Mouse (Mus musculus) heart, adult 2 months (tissue): ENCODE data around the gene Nap1l5. TPM values are rescaled to one million over a fixed set of nuclear protein-coding genes. Genes with fewer than 3 reads are reported as not detected.

ENCODE experiments used
- DNase-seq, 2 experiments: peaks; one replicate each; pipeline ENCODE4 v3.0.0; 2021
- H3K27ac ChIP-seq: fragments of 200-600 bp; 2 replicates; pipeline ENCODE4 v1.8.1; 2022
- H3K27me3 ChIP-seq: fragments of 200-500 bp; 2 replicates; pipeline ENCODE4 v1.6.1; 2012; ENCODE audit warnings: mild to moderate bottlenecking, low read length, inconsistent platforms, mixed read lengths; ENCODE audit not compliant: control insufficient read depth, insufficient read depth
- H3K36me3 ChIP-seq: fragments of 200-500 bp; 2 replicates; pipeline ENCODE4 v1.6.1; 2012; ENCODE audit warnings: low read length, inconsistent platforms; ENCODE audit not compliant: control insufficient read depth, insufficient read depth
- H3K4me1 ChIP-seq: fragments of 200-500 bp; 2 replicates; pipeline ENCODE4 v1.6.1; 2011; ENCODE audit warnings: low read length; ENCODE audit not compliant: control insufficient read depth, insufficient read depth
- H3K4me3 ChIP-seq: fragments of 200-600 bp; 2 replicates; pipeline ENCODE4 v1.8.1; 2022
- H3K79me2 ChIP-seq: fragments of 200-500 bp; replicated peaks from 2 replicates; pipeline ENCODE4 v1.6.1; 2012; ENCODE audit warnings: mild to moderate bottlenecking, inconsistent platforms, low read length, moderate library complexity, mixed read lengths; ENCODE audit not compliant: control insufficient read depth, insufficient read depth
- H3K9ac ChIP-seq: fragments of 200-500 bp; 2 replicates; pipeline ENCODE4 v1.6.1; 2012; ENCODE audit warnings: low read depth, mild to moderate bottlenecking, control low read depth, inconsistent platforms, low read length, mixed read lengths
- CTCF ChIP-seq: fragments of 200-600 bp; IDR thresholded peaks from 2 replicates; pipeline ENCODE4 v1.8.1; 2022; ENCODE audit warnings: antibody characterized with exemption, mild to moderate bottlenecking, moderate library complexity
- EP300 ChIP-seq: fragments of 200-500 bp; IDR thresholded peaks from 2 replicates; pipeline ENCODE4 v1.6.1; 2011; ENCODE audit warnings: low read depth, low read length, control low read depth; ENCODE audit not compliant: insufficient read depth
- POLR2A ChIP-seq: fragments of 200-500 bp; IDR thresholded peaks from 2 replicates; pipeline ENCODE4 v1.6.1; 2011; ENCODE audit warnings: mild to moderate bottlenecking, low read depth, low read length, control low read depth; ENCODE audit not compliant: insufficient read depth
- WGBS: fragments of 180-500 bp; shearing (Covaris S2); methylation state at CpG from one replicate; pipeline ENCODE4 v1.1.7; 2018; 5-methylcytosine and 5-hydroxymethylcytosine counted together
- intact Hi-C: fragments of 180-260 bp; cut with DNase I; formaldehyde crosslinking; loops from one replicate; pipeline ENCODE4 v1.15.1; 2025
- polyA plus RNA-seq: library from polyadenylated mRNA; depleted of rRNA; stranded (reverse); fragments of >200 nt; gene quantifications from 2 replicates; pipeline ENCODE4 v1.2.3, GENCODE M21; 2012; rRNA removed
- total RNA-seq, 2 experiments: library from RNA; stranded (reverse); gene quantifications; 2 replicates each; pipeline ENCODE4 v1.2.3; 2021

Gene Nap1l5
- total and polyA plus RNA-seq, 3 experiments = 0.63 to 1.6 (median 0.78) TPM

DNA sequence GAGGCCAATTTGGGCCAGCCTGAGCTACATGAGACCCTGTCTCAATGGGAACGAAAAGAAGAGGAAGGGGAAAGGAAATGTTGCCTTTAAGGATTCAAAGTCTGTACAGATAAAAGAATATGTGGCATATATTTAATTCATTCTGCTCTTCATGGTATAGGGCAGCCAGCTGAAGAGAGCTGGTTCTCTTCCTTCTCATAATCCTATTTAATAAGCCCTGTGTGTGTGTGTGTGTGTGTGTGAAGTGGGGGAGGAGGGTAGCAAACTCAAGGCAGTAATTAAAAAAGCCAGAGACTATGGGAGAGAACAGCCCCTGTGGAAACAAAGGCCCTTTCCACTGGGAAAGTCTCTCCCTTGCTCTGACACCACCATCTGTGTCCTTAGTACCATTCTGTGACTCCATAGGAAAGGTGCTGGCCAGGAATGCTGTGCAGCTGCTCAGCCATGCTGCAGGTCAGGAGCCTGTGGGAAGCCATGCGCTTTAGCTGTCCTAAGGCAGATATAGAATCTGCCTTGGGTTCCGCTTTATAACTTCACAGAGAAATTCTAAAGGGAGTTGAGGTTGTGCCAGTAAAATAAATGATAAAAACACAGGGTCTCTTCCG is 43.1 kb downstream of the Nap1l5 start:
- Histone ChIP-seq H3K36me3 (peaks cover 9% of the 10 kb centered on the region), H3K79me2 (no peaks in the 10 kb centered on the region), H3K4me1 (no peaks in the 10 kb centered on the region; the same call in 1 of the 2 replicates), H3K27ac (no peak overlapping the region; the same call in 1 of the 2 replicates), H3K27me3 (no peaks in the 10 kb centered on the region), H3K4me3 (no peak overlapping the region), H3K9ac (no peak overlapping the region)
- intact Hi-C loops = no loop called here
- no peak for DNase-seq
- 74% methylated on average over 4 of the region's 4 CpGs for WGBS
- TF ChIP-seq EP300 = no peak
- no peak for TF ChIP-seq POLR2A
- no peak for TF ChIP-seq CTCF

DNA sequence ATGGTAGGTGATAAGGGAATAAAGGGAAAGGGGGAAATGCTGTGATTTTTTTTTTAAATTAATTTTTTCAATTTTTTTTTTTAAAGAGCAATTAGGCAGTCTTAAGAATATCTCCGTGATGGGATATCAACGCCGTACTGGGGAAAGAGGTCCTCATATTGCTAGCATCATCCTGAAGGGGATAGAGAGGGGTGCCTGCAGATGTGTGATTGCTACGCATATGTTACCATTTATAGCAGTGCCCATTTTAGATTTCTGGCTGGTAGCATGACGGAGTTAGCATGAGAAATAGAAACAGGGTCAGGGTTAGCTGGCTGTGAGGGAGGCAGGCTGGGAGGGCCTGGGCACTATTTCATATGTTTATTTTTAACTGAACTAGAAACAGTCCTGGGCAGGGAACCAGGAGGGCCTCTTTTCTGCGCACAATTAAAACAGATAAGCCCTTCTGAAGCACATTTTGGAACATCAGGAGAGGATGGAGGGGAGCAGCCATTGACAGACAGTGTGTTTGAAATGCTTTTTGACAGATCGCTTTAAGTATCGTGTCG is 44.4 kb downstream of the Nap1l5 start:
- 67% methylated on average over 9 of the region's 9 CpGs for WGBS
- Histone ChIP-seq H3K27ac (peak overlapping the region; percentile 63), H3K27me3 (no peaks in the 10 kb centered on the region), H3K4me3 (peak overlapping the region; percentile 17; the same call in 1 of the 2 replicates), H3K36me3 (peaks cover 7% of the 10 kb centered on the region), H3K79me2 (no peaks in the 10 kb centered on the region), H3K9ac (no peak overlapping the region), H3K4me1 (no peaks in the 10 kb centered on the region; the same call in 1 of the 2 replicates)
- intact Hi-C loops = no loop called here
- DNase-seq = peak; percentile 30 to 74
- TF ChIP-seq POLR2A = no peak
- no peak for TF ChIP-seq EP300
- TF ChIP-seq CTCF = no peak

DNA sequence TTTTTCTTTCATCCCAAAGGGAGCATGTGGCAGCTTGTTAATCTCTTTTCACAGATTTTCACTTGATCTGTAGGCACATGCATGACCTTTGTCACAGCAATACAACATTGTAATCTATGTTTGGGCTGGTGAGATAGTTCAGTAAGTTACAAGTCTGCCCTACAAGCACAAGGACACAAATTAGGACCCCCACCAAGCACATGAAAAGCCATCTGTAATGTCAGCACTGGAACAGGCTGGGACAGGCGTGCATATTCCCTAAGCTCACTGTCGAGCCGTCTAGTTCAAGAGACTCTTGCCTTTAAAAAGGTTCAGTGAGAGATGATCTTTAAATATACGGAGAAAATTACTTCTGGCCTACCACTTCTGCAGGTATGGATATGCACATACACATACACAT is 47.4 kb downstream of the Nap1l5 start:
- H3K27ac ChIP-seq = no peak overlapping the region
- WGBS = 92% methylated on average over 4 of the region's 4 CpGs
- no peak for DNase-seq
- intact Hi-C loops = no loop called here
- no peak overlapping the region for H3K4me3 ChIP-seq
- peaks cover 5% of the 10 kb centered on the region; the same call in 1 of the 2 replicates for H3K4me1 ChIP-seq
- no peaks in the 10 kb centered on the region for H3K79me2 ChIP-seq
- H3K27me3 ChIP-seq = no peaks in the 10 kb centered on the region
- H3K9ac ChIP-seq = no peak overlapping the region
- peaks cover 24% of the 10 kb centered on the region for H3K36me3 ChIP-seq
- TF ChIP-seq CTCF = no peak
- TF ChIP-seq EP300 = no peak
- TF ChIP-seq POLR2A = no peak

DNA sequence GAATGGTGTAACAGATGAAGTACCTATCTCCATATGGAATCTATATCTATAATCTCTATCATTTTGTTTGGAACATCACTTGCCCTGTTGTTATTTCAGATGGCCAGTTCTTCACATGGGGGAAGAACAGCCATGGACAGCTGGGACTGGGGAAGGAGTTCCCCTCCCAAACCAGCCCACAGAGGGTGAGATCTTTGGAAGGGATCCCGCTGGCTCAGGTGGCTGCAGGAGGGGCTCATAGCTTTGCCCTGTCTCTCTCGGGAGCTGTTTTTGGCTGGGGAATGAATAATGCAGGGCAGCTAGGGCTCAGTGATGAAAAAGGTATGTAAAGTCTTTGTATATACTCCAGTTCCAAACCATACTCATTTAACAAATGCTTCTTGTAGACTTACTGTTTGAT is 50.4 kb downstream of the Nap1l5 start:
- WGBS = 20% methylated on average over 2 of the region's 2 CpGs
- peak; percentile 45 to 56 for DNase-seq
- TF ChIP-seq CTCF (no peak), POLR2A (no peak), EP300 (no peak)
- Histone ChIP-seq H3K36me3 (peaks cover 24% of the 10 kb centered on the region; the same call in 1 of the 2 replicates), H3K4me1 (peaks cover 5% of the 10 kb centered on the region; the same call in 1 of the 2 replicates), H3K4me3 (no peak overlapping the region), H3K27ac (peak overlapping the region; percentile 33), H3K9ac (no peak overlapping the region), H3K27me3 (no peaks in the 10 kb centered on the region), H3K79me2 (0 out of 2 replicates have a peak, but pooled peaks cover 2% of the 10 kb centered on the region)
- intact Hi-C loops = no loop called here

DNA sequence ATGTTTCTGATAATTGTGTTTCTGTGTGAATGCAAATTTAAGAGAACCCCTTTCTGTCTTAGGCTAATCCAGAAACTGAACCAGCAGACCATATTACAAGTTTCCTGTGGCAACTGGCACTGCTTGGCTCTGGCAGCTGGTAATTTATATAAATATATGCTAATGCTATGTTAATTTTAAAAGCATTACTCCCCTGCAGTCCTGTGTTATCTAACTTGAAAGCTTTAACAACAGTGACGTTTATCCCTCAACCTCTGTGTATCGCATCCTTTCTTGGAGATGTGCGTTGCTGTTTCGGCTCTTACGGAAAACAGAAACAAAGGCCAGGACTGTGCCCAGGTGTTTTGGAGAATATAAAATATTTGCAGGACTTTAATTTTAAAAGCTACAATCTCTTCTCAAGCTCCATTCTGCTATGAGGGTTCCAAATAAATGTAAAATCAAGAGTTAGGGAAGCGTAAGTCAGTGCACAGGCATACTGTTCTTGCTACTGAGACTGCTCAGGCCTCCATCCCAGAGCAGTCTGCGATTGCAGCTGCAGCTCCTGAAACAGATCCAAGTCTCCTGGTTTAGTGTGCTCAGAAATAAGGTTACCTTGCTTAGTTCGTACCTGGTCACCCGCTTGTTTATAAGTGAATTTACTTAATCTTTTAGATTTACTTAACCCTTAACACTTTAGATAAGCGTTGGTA is 51.1 kb downstream of the Nap1l5 start:
- no peak overlapping the region for H3K4me3 ChIP-seq
- 85% methylated on average over 10 of the region's 10 CpGs for WGBS

More for the DNA sequence above, 51.1 kb downstream of the Nap1l5 start:
- TF ChIP-seq POLR2A = no peak
- no peak for TF ChIP-seq CTCF
- no peak for TF ChIP-seq EP300
- Histone ChIP-seq H3K27ac (peak overlapping the region; percentile 33; the same call in 1 of the 2 replicates), H3K4me1 (peaks cover 5% of the 10 kb centered on the region; the same call in 1 of the 2 replicates), H3K36me3 (peaks cover 24% of the 10 kb centered on the region; the same call in 1 of the 2 replicates), H3K79me2 (0 out of 2 replicates have a peak, but pooled peaks cover 2% of the 10 kb centered on the region), H3K27me3 (no peaks in the 10 kb centered on the region), H3K9ac (no peak overlapping the region)
- intact Hi-C loops = no loop called here
- no peak for DNase-seq

Other genes with a start within 250 kb of the Nap1l5 start
- gene Herc3, start 75.6 kb downstream of the Nap1l5 start, total RNA-seq = 10 to 100 TPM; 27.6 to 54.3 TPM
- 27.4 and 53.2 TPM in 2 replicates for gene Herc3, start 75.6 kb downstream of the Nap1l5 start, polyA plus RNA-seq
- gene Fam13a, start 117.5 kb upstream of the Nap1l5 start, total RNA-seq = 10 to 100 TPM; 16.4 to 26.5 TPM
- 5.1 and 6.6 TPM in 2 replicates for gene Fam13a, start 117.5 kb upstream of the Nap1l5 start, polyA plus RNA-seq